Mouse (Mus musculus): ENCODE results near the gene Gm20388.

The Gm20388 gene

GRCm38 (mm10) chr8:122845662-122846061, 2935.0 kb downstream of the Gm20388 start:
- DNase-seq (ENCODE audit: low spot score in 2 of 2), result no peak

- DNase-seq (ENCODE audit: low spot score in 2 of 2), result no peak
Measured at GRCm38 (mm10) chr8:122847829-122848561, 2937.4 kb downstream of the Gm20388 start, which contains the start of gene Cdh15. Cdh15 (plus strand) TSS chr8:122847966.

GRCm38 (mm10) chr8:122849152-122849910, 2938.7 kb downstream of the Gm20388 start:
- no peak for DNase-seq (ENCODE audit: low spot score in 2 of 2)

GRCm38 (mm10) chr8:122850641-122851240, 2940.1 kb downstream of the Gm20388 start:
- no peak for DNase-seq (ENCODE audit: low spot score in 2 of 2)

- DNase-seq (ENCODE audit: low spot score in 2 of 2), result no peak
Measured at GRCm38 (mm10) chr8:122851692-122852545, 2941.3 kb downstream of the Gm20388 start.

GRCm38 (mm10) chr8:122852546-122852905, 2941.9 kb downstream of the Gm20388 start:
- no peak for DNase-seq (ENCODE audit: low spot score in 2 of 2)

GRCm38 (mm10) chr8:122853340-122853771, 2942.7 kb downstream of the Gm20388 start:
- no peak for DNase-seq (ENCODE audit: low spot score in 2 of 2)

GRCm38 (mm10) chr8:122854388-122854787, 2943.7 kb downstream of the Gm20388 start:
- no peak for DNase-seq (ENCODE audit: low spot score in 2 of 2)

- DNase-seq (ENCODE audit: low spot score in 2 of 2), result no peak
Measured at GRCm38 (mm10) chr8:122855123-122855522, 2944.5 kb downstream of the Gm20388 start.

GRCm38 (mm10) chr8:122856288-122856687, 2945.6 kb downstream of the Gm20388 start:
- no peak for DNase-seq (ENCODE audit: low spot score in 2 of 2)

- DNase-seq (ENCODE audit: low spot score in 2 of 2), result no peak
Measured at GRCm38 (mm10) chr8:122859843-122860242, 2949.2 kb downstream of the Gm20388 start.

GRCm38 (mm10) chr8:122864719-122865129, 2954.1 kb downstream of the Gm20388 start:
- DNase-seq (ENCODE audit: low spot score in 2 of 2), result no peak

GRCm38 (mm10) chr8:122865441-122865840, 2954.8 kb downstream of the Gm20388 start:
- DNase-seq (ENCODE audit: low spot score in 2 of 2), result no peak

GRCm38 (mm10) chr8:122866231-122866630, 2955.6 kb downstream of the Gm20388 start:
- DNase-seq (ENCODE audit: low spot score in 2 of 2), result no peak

GRCm38 (mm10) chr8:122867982-122868381, 2957.3 kb downstream of the Gm20388 start:
- DNase-seq (ENCODE audit: low spot score in 2 of 2), result no peak

- no peak for DNase-seq (ENCODE audit: low spot score in 2 of 2)
Measured at GRCm38 (mm10) chr8:122870377-122870863, 2959.8 kb downstream of the Gm20388 start.

- DNase-seq (ENCODE audit: low spot score in 2 of 2), result no peak
Measured at GRCm38 (mm10) chr8:122871663-122872062, 2961.0 kb downstream of the Gm20388 start.

- no peak for DNase-seq (ENCODE audit: low spot score in 2 of 2)
Measured at GRCm38 (mm10) chr8:122873171-122873570, 2962.5 kb downstream of the Gm20388 start.

GRCm38 (mm10) chr8:122875186-122875585, 2964.5 kb downstream of the Gm20388 start:
- no peak for DNase-seq (ENCODE audit: low spot score in 2 of 2)

GRCm38 (mm10) chr8:122878231-122878630, 2967.6 kb downstream of the Gm20388 start:
- DNase-seq (ENCODE audit: low spot score in 2 of 2), result no peak

GRCm38 (mm10) chr8:122880302-122880701, 2969.7 kb downstream of the Gm20388 start:
- DNase-seq (ENCODE audit: low spot score in 2 of 2), result no peak
